Mouse (Mus musculus): Measurements from ENCODE around the gene Ell2.

The Ell2 gene

DNA sequence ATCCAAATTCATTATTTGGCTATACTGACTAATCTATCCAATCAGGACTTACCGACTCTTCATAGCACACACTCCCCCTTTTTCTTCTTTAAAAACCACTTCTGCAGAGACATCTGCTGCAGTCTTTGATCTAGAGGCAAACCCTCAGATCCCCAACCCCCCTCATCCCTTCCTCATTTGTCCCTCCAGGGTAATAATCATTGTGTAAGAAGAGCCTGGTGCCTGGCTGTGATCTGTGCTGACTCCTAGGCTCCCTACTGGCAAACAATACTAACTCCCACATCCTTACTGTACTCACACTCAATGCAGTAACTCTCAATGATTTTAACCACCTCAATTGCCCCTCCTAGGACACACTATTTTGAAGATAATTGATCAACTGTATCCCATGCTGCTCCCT is 103.4 kb downstream of the Ell2 start:
- no peak for DNase-seq (ENCODE audit: low read depth, low spot score)

- DNase-seq (ENCODE audit: low read depth, low spot score), result no peak
These were observed 110.6 kb downstream of the Ell2 start for GRCm38 (mm10) chr13:75817183-75817582.

DNA sequence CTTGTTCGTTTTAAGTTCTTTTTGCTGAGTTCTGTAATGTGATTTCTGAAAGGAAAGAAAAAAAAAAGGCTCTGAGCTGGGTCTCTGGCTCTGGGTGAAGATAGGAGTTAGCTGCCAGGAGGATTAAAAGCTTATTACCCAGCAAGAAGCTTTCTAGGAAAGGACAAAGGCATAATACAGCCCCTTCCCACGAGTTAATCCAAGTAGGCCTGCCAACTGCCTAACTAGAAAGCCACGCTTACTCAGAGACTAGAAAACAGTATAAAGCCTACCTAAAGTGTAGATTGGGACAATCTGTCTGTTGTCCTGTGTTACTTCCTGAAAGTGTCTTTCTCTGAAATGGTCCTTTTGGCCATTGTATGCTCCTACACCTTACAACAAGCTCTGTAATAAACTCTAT is 111.9 kb downstream of the Ell2 start:
- no peak for DNase-seq (ENCODE audit: low read depth, low spot score)

DNA sequence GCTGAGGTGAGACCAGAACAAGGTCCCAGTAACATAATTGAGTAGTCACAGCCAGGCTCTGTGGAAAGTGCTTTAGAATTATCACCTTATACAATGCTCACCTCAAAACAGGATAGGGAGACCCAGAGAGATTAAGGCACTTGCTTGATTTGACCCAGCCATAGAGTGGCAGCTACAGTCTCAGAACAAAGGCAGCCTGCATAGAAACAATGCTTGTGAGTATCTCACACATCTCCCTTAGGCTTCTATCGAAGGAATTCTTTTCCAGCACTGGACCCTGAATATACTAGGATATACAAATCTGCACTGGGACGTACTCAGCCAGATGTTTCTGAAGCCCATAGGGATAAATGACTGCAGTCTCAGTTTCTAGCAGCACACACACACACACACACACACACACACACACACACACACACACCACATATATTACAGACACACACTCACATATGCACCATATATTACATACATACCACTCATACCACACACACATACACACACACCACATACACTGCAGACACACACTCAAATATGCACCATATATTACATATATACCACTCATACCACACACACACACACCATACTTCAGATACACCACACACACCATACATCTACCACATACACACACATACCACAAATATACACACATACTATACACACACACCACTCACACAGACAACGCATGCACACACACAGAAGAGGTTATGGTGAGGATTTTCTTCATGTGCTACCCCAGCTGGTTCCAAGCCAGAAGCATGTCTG is 112.6 kb downstream of the Ell2 start:
- DNase-seq (ENCODE audit: low read depth, low spot score), result no peak

DNA sequence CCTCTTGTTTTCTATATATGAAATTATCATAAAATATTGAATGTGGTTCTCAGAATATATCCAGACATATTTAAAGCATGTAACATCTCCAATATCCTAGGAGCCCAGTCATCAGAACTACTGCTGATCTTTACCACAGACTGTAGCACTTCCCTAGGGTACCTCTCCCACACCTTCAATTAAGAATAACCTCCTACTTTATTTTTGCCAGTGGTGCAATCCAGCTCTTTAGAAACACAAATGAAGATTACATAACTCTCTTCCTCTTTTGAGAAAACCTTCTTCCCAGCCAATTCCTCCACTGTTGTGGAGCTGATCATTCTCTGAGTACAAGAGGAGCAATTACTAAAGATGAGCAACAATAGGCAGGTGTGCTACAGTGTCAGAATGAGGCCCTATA is 113.3 kb downstream of the Ell2 start:
- DNase-seq (ENCODE audit: low read depth, low spot score), result no peak

Measured in brain, embryonic 18.5 days (tissue).